Mouse (Mus musculus): ENCODE results near the gene H2-Aa. TPM values are rescaled to one million over a fixed set of nuclear protein-coding genes. Genes with fewer than 3 reads are reported as not detected.

H2-Aa gene
- polyA plus RNA-seq, 2 experiments, result 2.9 to 4.1 TPM

GRCm38 (mm10) chr17:34263811-34264371 lies 23.7 kb downstream of the H2-Aa start:
- no peak for TF ChIP-seq POLR2A (IDR thresholded peaks at IDR 0.05; ENCODE audit: borderline replicate concordance, extremely low read depth, insufficient read depth, insufficient read length)
- no peaks in the 10 kb centered on the region for H3K36me3 ChIP-seq (ENCODE audit: control insufficient read depth, insufficient read depth, low read length)
- H3K4me2 ChIP-seq (replicated peaks; ENCODE audit: low read depth, low read length, severe bottlenecking), result peak overlapping the region; percentile 94
- 0 out of 2 replicates have a peak, but pooled peaks cover 3% of the 10 kb centered on the region for H3K4me1 ChIP-seq (ENCODE audit: control insufficient read depth, insufficient read depth, low read length)
- H3K9ac ChIP-seq (ENCODE audit: low read depth, low read length, severe bottlenecking), result no peak overlapping the region
- no peak overlapping the region for H3K27ac ChIP-seq (replicated peaks; ENCODE audit: low read depth, low read length)
- 5% methylated on average over 14 of the region's 14 CpGs for WGBS
- no peak for ATAC-seq (ENCODE audit: low FRiP score, low read depth)
- peak; percentile 7 for DNase-seq (ENCODE audit: low spot score)
- peaks cover 27% of the 10 kb centered on the region for H3K27me3 ChIP-seq (ENCODE audit: control insufficient read depth, insufficient read depth, low read length)
- no peaks in the 10 kb centered on the region for H3K9me3 ChIP-seq (ENCODE audit: control insufficient read depth, low read length)
- H3K4me3 ChIP-seq (replicated peaks; ENCODE audit: low read length), result peak overlapping the region; percentile 46

GRCm38 (mm10) chr17:34263068-34263467 lies 24.6 kb downstream of the H2-Aa start:
- H3K27me3 ChIP-seq (ENCODE audit: control insufficient read depth, insufficient read depth, low read length), result peaks cover 27% of the 10 kb centered on the region
- peak overlapping the region; percentile 35 for H3K4me3 ChIP-seq (replicated peaks; ENCODE audit: low read length)
- H3K36me3 ChIP-seq (ENCODE audit: control insufficient read depth, insufficient read depth, low read length), result no peaks in the 10 kb centered on the region
- no peak overlapping the region for H3K27ac ChIP-seq (replicated peaks; ENCODE audit: low read depth, low read length)
- no peak for TF ChIP-seq POLR2A (IDR thresholded peaks at IDR 0.05; ENCODE audit: borderline replicate concordance, extremely low read depth, insufficient read depth, insufficient read length)
- ATAC-seq (ENCODE audit: low FRiP score, low read depth), result peak; percentile 82
- DNase-seq (ENCODE audit: low spot score), result peak; percentile 89
- H3K9ac ChIP-seq (ENCODE audit: low read depth, low read length, severe bottlenecking), result no peak overlapping the region
- no peaks in the 10 kb centered on the region for H3K9me3 ChIP-seq (ENCODE audit: control insufficient read depth, low read length)
- H3K4me2 ChIP-seq (replicated peaks; ENCODE audit: low read depth, low read length, severe bottlenecking), result peak overlapping the region; percentile 75
- H3K4me1 ChIP-seq (ENCODE audit: control insufficient read depth, insufficient read depth, low read length), result 0 out of 2 replicates have a peak, but pooled peaks cover 3% of the 10 kb centered on the region
- WGBS, result under 1% methylated on average over 8 of the region's 8 CpGs

- DNase-seq (ENCODE audit: low spot score) (peak; percentile 81), ATAC-seq (ENCODE audit: low FRiP score, low read depth) (peak; percentile 41)
- peaks cover 27% of the 10 kb centered on the region for H3K27me3 ChIP-seq (ENCODE audit: control insufficient read depth, insufficient read depth, low read length)
Observed at GRCm38 (mm10) chr17:34261502-34261901, 26.1 kb downstream of the H2-Aa start.

GRCm38 (mm10) chr17:34260551-34260950 lies 27.1 kb downstream of the H2-Aa start:
- Histone ChIP-seq H3K9ac (ENCODE audit: low read depth, low read length, severe bottlenecking) (no peak overlapping the region), H3K36me3 (ENCODE audit: control insufficient read depth, insufficient read depth, low read length) (no peaks in the 10 kb centered on the region), H3K4me2 (replicated peaks; ENCODE audit: low read depth, low read length, severe bottlenecking) (no peak overlapping the region), H3K27me3 (ENCODE audit: control insufficient read depth, insufficient read depth, low read length) (peaks cover 26% of the 10 kb centered on the region), H3K27ac (replicated peaks; ENCODE audit: low read depth, low read length) (no peak overlapping the region), H3K4me3 (replicated peaks; ENCODE audit: low read length) (no peak overlapping the region), H3K9me3 (ENCODE audit: control insufficient read depth, low read length) (no peaks in the 10 kb centered on the region), H3K4me1 (ENCODE audit: control insufficient read depth, insufficient read depth, low read length) (0 out of 2 replicates have a peak, but pooled peaks cover 3% of the 10 kb centered on the region)
- no peak for ATAC-seq (ENCODE audit: low FRiP score, low read depth)
- peak; percentile 25 for DNase-seq (ENCODE audit: low spot score)
- 56% methylated on average over 5 of the region's 5 CpGs for WGBS
- no peak for TF ChIP-seq POLR2A (IDR thresholded peaks at IDR 0.05; ENCODE audit: borderline replicate concordance, extremely low read depth, insufficient read depth, insufficient read length)

More at GRCm38 (mm10) chr17:34261502-34261901, 26.1 kb downstream of the H2-Aa start:
- H3K4me2 ChIP-seq (replicated peaks; ENCODE audit: low read depth, low read length, severe bottlenecking), result no peak overlapping the region
- H3K36me3 ChIP-seq (ENCODE audit: control insufficient read depth, insufficient read depth, low read length), result no peaks in the 10 kb centered on the region
- no peak overlapping the region for H3K4me3 ChIP-seq (replicated peaks; ENCODE audit: low read length)
- H3K27ac ChIP-seq (replicated peaks; ENCODE audit: low read depth, low read length), result no peak overlapping the region
- H3K4me1 ChIP-seq (ENCODE audit: control insufficient read depth, insufficient read depth, low read length), result 0 out of 2 replicates have a peak, but pooled peaks cover 3% of the 10 kb centered on the region
- H3K9me3 ChIP-seq (ENCODE audit: control insufficient read depth, low read length), result no peaks in the 10 kb centered on the region
- WGBS, result 31% methylated on average over 4 of the region's 4 CpGs
- no peak overlapping the region for H3K9ac ChIP-seq (ENCODE audit: low read depth, low read length, severe bottlenecking)
- TF ChIP-seq POLR2A (IDR thresholded peaks at IDR 0.05; ENCODE audit: borderline replicate concordance, extremely low read depth, insufficient read depth, insufficient read length), result no peak

- Histone ChIP-seq H3K4me2 (replicated peaks; ENCODE audit: low read depth, low read length, severe bottlenecking) (no peak within 1 kb of the TSS), H3K36me3 (ENCODE audit: control insufficient read depth, insufficient read depth, low read length) (no peaks in the 10 kb centered on the region), H3K27me3 (ENCODE audit: control insufficient read depth, insufficient read depth, low read length) (no peaks in the 10 kb centered on the region), H3K9ac (ENCODE audit: low read depth, low read length, severe bottlenecking) (no peak within 1 kb of the TSS), H3K4me1 (ENCODE audit: control insufficient read depth, insufficient read depth, low read length) (no peaks in the 10 kb centered on the region), H3K27ac (replicated peaks; ENCODE audit: low read depth, low read length) (no peak within 1 kb of the TSS), H3K9me3 (ENCODE audit: control insufficient read depth, low read length) (no peaks in the 10 kb centered on the region), H3K4me3 (replicated peaks; ENCODE audit: low read length) (no peak within 1 kb of the TSS)
- DNase-seq (ENCODE audit: low spot score) (peak; percentile 73), ATAC-seq (ENCODE audit: low FRiP score, low read depth) (no peak)
- TF ChIP-seq POLR2A (IDR thresholded peaks at IDR 0.05; ENCODE audit: borderline replicate concordance, extremely low read depth, insufficient read depth, insufficient read length), result no peak
- WGBS, result 71% methylated on average over 11 of the region's 11 CpGs
Observed at GRCm38 (mm10) chr17:34257594-34258375, 29.8 kb downstream of the H2-Aa start, which contains the start of gene H2-Ab1. TSS of gene H2-Ab1 (plus strand) at chr17:34257689.
